25 mouse cellular contexts compared by ENCODE assay signal in genomic region chr13:113196808-113197674, GRCm38 (mm10). TPM values are rescaled to one million over a fixed set of nuclear protein-coding genes. Genes with fewer than 3 reads are reported as not detected.
DNase-seq lines count a peak whose midpoint lies in the region; ATAC-seq lines count a peak whose summit lies in the region.
"Had no signal": no experiment of that assay in that cellular context is flagged by ENCODE, and none has a peak within 500 bp of the region (broad histone marks: within the 10 kb centered on the region; RNA-seq: fewer than 3 reads in every experiment).

No protein-coding gene starts in this region.

- no peak overlapping the region for H3K9ac ChIP-seq in midbrain, embryonic 12.5 days (replicated peaks)
- H3K9ac ChIP-seq: hindbrain, embryonic 15.5 days; limb, embryonic 13.5 days; liver, embryonic 14.5 days; lung, embryonic 15.5 days; neural tube, embryonic 15.5 days had no signal

- no peak overlapping the region for H3K4me2 ChIP-seq in midbrain, embryonic 12.5 days (replicated peaks)
- H3K4me2 ChIP-seq: hindbrain, embryonic 15.5 days; limb, embryonic 13.5 days; lung, embryonic 15.5 days; neural tube, embryonic 15.5 days had no signal

- no peaks in the 10 kb centered on the region for H3K9me3 ChIP-seq in midbrain, embryonic 12.5 days
- H3K9me3 ChIP-seq: hindbrain, embryonic 15.5 days; limb, embryonic 13.5 days; lung, embryonic 15.5 days; neural tube, embryonic 15.5 days had no signal

- no peaks in the 10 kb centered on the region for H3K36me3 ChIP-seq in midbrain, embryonic 12.5 days
- H3K36me3 ChIP-seq: hindbrain, embryonic 15.5 days; limb, embryonic 13.5 days; lung, embryonic 15.5 days; neural tube, embryonic 15.5 days had no signal

- no peak overlapping the region for H3K4me3 ChIP-seq in midbrain, embryonic 12.5 days
- H3K4me3 ChIP-seq: gastrocnemius, adult 2 months; heart, adult 2 months; hindbrain, embryonic 15.5 days; limb, embryonic 13.5 days; lung, embryonic 15.5 days; neural tube, embryonic 15.5 days had no signal

- ATAC-seq in midbrain, embryonic 12.5 days (ENCODE audit: low FRiP score, low read depth): 0 out of 2 replicates have a peak, but pooled peaks have one; percentile 34
- ATAC-seq: forebrain, embryonic 16.5 days; intestine, embryonic 16.5 days had no signal

- no peaks in the 10 kb centered on the region; the same call in 1 of the 2 replicates for H3K4me1 ChIP-seq in midbrain, embryonic 12.5 days
- H3K4me1 ChIP-seq: hindbrain, embryonic 15.5 days; lung, embryonic 15.5 days; neural tube, embryonic 15.5 days had no signal

- no peak overlapping the region for H3K27ac ChIP-seq in midbrain, embryonic 12.5 days (replicated peaks)
- H3K27ac ChIP-seq: gastrocnemius, adult 2 months; heart, adult 2 months; hindbrain, embryonic 15.5 days; limb, embryonic 13.5 days; liver, embryonic 14.5 days; lung, embryonic 15.5 days; neural tube, embryonic 15.5 days had no signal

- WGBS in midbrain, embryonic 12.5 days: 24% methylated on average over 13 of the region's 13 CpGs

- H3K27me3 ChIP-seq in midbrain, embryonic 12.5 days: peaks cover 3% of the 10 kb centered on the region
- H3K27me3 ChIP-seq: hindbrain, embryonic 15.5 days; limb, embryonic 13.5 days; lung, embryonic 15.5 days; neural tube, embryonic 15.5 days had no signal

- peak; percentile 9 for DNase-seq in adrenal gland, adult 2 months
- DNase-seq in adrenal gland, adult 18-20 months (ENCODE audit: low spot score in 2 of 2): no peak
- DNase-seq in retina, postnatal 1 day: peak; percentile 14
- DNase-seq in retina, embryonic 14.5 days (ENCODE audit: low spot score): no peak
- DNase-seq in left cerebral cortex, postnatal 36 days (ENCODE audit: low spot score in 2 of 2): no peak
- no peak for DNase-seq in kidney, adult 8-10 months
- DNase-seq in right cerebral cortex, postnatal 4 days: no peak
- DNase-seq: cerebellum, postnatal 10 days; gastrocnemius, adult 2 months; heart, adult 2 months; heart, postnatal 36 days had no signal

- intact Hi-C loops in left cerebral cortex, postnatal 36 days (cut with DNase I): no loop called here

RNA-seq across cellular contexts. Expression of gene Esm1, which starts 12.4 kb away (rescaled TPM):
- 10 to 100 TPM in 1 of 2 experiments, 1 to 10 TPM in 1; 8.2 to 12.8 TPM for total RNA-seq in adrenal gland, adult 2 months (2021)
- 5.4 and 9.6 TPM in 2 replicates for polyA plus RNA-seq in adrenal gland, adult 2 months (2012; rRNA removed)
- total RNA-seq in adrenal gland, adult 18-20 months (2021): 10 to 100 TPM in 1 of 2 experiments, 1 to 10 TPM in 1; 6.1 to 16.7 TPM
- 1.1 and 2.8 TPM in 2 replicates for polyA plus RNA-seq in midbrain, embryonic 12.5 days (2016; fragmentation: Nextera tagmentation; extraction: Ambion mirVana)
- total RNA-seq in left cerebral cortex, postnatal 36 days (2021): under 1 TPM; 0.25 to 0.32 TPM
- total RNA-seq: MEL had no signal

RNA-seq across cellular contexts. Expression of gene Gzmk, which starts 28.7 kb away (rescaled TPM):
- total RNA-seq in adrenal gland, adult 2 months (2021): not detected
- polyA plus RNA-seq in adrenal gland, adult 2 months (2012; rRNA removed): not detected in 2 replicates
- total RNA-seq in adrenal gland, adult 18-20 months (2021): under 1 TPM in 1 of 2 experiments, not detected in 1; 0.58 TPM
- polyA plus RNA-seq in midbrain, embryonic 12.5 days (2016; fragmentation: Nextera tagmentation; extraction: Ambion mirVana): not detected in 2 replicates
- under 1 TPM in 1 of 2 experiments, not detected in 1; 0.52 TPM for total RNA-seq in left cerebral cortex, postnatal 36 days (2021)
- total RNA-seq: gastrocnemius, adult 2 months; heart, adult 2 months; heart, postnatal 36 days; layer of hippocampus, postnatal 14 days; MEL had no signal
- polyA plus RNA-seq: embryonic facial prominence, embryonic 14.5 days; heart, adult 2 months; heart, embryonic 14.5 days; intestine, embryonic 16.5 days; kidney, embryonic 16.5 days; limb, embryonic 13.5 days; liver, embryonic 14.5 days; lung, embryonic 15.5 days; neural tube, embryonic 15.5 days; stomach, embryonic 16.5 days had no signal

Comparison
In these comparisons a context has a peak if more than half of its experiments do, and no peak if none do; other contexts are left out.
1. DNase-seq: peak in adrenal gland, adult 2 months (single experiment) and retina, postnatal 1 day (single experiment); none in adrenal gland, adult 18-20 months (0 of 2), retina, embryonic 14.5 days (single experiment), left cerebral cortex, postnatal 36 days (0 of 2), kidney, adult 8-10 months (0 of 2) and right cerebral cortex, postnatal 4 days (single experiment).
2. RNA of gene Esm1, which starts 12.4 kb away (total RNA-seq): 6.1 to 16.7 TPM in adrenal gland, adult 18-20 months and 8.2 to 12.8 TPM in adrenal gland, adult 2 months; 0.25 to 0.32 TPM in left cerebral cortex, postnatal 36 days; every median in the first group is over 4 times any median in the second.